Mouse (Mus musculus): Measurements from ENCODE around the gene Elmo1. TPM values are rescaled to one million over a fixed set of nuclear protein-coding genes. Genes with fewer than 3 reads are reported as not detected.

The Elmo1 gene
- polyA plus RNA-seq, 1 experiment from 2014 or later: 16.8 TPM

DNA sequence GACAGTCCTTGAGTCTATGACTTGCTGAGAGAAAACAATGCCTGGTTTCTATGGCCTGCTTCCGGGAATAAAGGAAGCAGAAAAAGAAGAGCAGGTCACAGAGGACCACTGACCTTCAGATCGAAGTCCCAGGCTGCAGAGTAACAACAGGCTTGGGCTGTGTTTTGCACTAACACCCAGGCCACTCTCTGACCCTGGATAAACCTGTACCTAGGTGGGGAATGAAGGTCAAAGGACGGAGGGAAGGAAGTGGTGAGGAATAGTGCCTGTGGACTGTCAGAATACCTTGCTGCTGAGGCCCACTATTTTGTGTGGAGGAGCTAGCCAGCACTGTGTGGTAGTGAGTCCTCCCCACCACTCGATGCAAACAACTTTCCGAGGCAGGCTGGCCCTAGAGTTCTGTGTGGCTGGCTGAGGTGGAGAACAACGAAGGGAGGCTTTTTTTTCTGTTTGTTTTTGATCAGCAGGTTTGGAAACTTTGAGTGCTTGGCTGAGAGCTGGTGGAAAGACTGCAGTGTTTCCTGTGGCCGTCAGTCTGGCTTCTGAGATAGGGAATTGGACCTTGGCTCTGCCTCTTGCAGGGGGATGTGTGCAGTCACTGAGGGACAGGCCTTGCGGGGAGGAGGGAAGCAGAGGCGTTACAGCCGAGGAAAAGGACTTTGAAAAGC is 83.7 kb downstream of the Elmo1 start:
- Histone ChIP-seq H3K9ac (replicated peaks; ENCODE audit: low read length) (0 out of 2 replicates have a peak overlapping the region, but pooled peaks have one; percentile 3), H3K4me1 (ENCODE audit: insufficient read depth, low read length) (peaks cover 13% of the 10 kb centered on the region; the same call in 1 of the 2 replicates), H3K9me3 (ENCODE audit: low read length) (no peaks in the 10 kb centered on the region), H3K27me3 (ENCODE audit: insufficient read depth, low read length) (no peaks in the 10 kb centered on the region), H3K4me3 (ENCODE audit: low read length) (no peak overlapping the region), H3K27ac (ENCODE audit: low read length) (peak overlapping the region; percentile 61; the same call in 1 of the 2 replicates), H3K4me2 (replicated peaks; ENCODE audit: low read depth, low read length) (no peak overlapping the region), H3K36me3 (ENCODE audit: insufficient read depth, low read length) (no peaks in the 10 kb centered on the region)
- peak; percentile 69; the same call in 1 of the 2 replicates for ATAC-seq (ENCODE audit: low FRiP score, low TSS enrichment)
- WGBS: 31% methylated on average over 10 of the region's 10 CpGs

DNA sequence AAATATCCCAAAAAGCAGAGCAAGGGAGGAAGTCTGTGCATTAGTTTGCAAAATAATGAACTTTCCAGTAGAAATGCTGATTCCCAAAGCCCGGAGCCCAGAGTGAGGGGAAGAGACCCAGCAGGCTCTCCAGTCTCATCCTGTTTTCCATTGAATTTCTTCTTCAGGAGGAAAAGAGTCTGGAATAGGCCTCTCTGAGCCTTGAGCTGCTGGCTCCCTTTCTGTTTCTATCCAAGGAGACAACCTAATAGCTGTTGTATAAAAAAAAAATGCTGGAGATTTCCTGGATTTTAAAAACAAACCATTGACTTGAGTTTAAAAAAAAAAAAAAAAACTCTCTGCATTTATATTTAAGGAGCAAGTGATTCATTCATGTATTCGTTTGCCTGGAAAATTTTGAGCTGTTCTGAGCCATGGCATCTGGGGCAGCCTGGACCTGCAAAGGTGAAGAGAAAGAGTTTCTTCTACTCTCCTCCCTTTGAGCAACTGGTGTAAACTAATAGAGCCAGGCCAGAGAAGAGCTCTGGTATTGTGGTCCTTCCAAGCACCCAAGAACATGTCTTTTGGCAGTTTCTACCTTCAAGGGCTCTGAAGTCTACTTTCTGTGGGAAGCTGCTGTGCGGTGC is 84.4 kb downstream of the Elmo1 start:
- no peaks in the 10 kb centered on the region for H3K36me3 ChIP-seq (ENCODE audit: insufficient read depth, low read length)
- H3K9ac ChIP-seq (replicated peaks; ENCODE audit: low read length): 0 out of 2 replicates have a peak overlapping the region, but pooled peaks have one; percentile 3
- no peak overlapping the region for H3K4me2 ChIP-seq (replicated peaks; ENCODE audit: low read depth, low read length)
- WGBS: 61% methylated on average over 3 of the region's 3 CpGs
- ATAC-seq (ENCODE audit: low FRiP score, low TSS enrichment): no peak
- no peaks in the 10 kb centered on the region for H3K27me3 ChIP-seq (ENCODE audit: insufficient read depth, low read length)
- peak overlapping the region; percentile 61; the same call in 1 of the 2 replicates for H3K27ac ChIP-seq (ENCODE audit: low read length)
- H3K9me3 ChIP-seq (ENCODE audit: low read length): no peaks in the 10 kb centered on the region
- H3K4me3 ChIP-seq (ENCODE audit: low read length): no peak overlapping the region
- H3K4me1 ChIP-seq (ENCODE audit: insufficient read depth, low read length): peaks cover 13% of the 10 kb centered on the region; the same call in 1 of the 2 replicates

DNA sequence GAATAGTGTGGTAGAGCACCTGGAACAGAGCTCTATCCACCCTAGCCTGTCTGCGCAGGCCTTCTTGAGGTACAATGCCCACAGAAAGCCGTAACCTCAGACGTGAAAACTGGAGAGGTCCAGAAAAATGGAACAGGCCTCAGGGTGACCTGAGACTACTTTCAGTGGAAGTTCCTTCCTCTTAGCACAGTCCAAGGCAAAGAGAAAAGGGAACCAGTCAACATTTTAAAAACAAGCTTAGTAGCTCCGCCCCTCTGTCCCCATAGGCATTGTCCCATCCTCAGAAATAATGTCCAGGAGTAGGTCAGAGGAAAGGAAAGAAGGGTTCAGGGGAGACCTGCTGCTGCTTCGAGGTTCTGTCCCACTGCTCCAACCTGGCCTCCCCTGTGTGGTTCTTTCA is 90.3 kb downstream of the Elmo1 start:
- WGBS: 88% methylated on average over 5 of the region's 5 CpGs
- Histone ChIP-seq H3K36me3 (ENCODE audit: insufficient read depth, low read length) (no peaks in the 10 kb centered on the region), H3K27me3 (ENCODE audit: insufficient read depth, low read length) (no peaks in the 10 kb centered on the region), H3K4me1 (ENCODE audit: insufficient read depth, low read length) (peaks cover 19% of the 10 kb centered on the region), H3K9me3 (ENCODE audit: low read length) (no peaks in the 10 kb centered on the region), H3K9ac (replicated peaks; ENCODE audit: low read length) (no peak overlapping the region), H3K4me2 (replicated peaks; ENCODE audit: low read depth, low read length) (no peak overlapping the region), H3K27ac (ENCODE audit: low read length) (peak overlapping the region; percentile 57), H3K4me3 (ENCODE audit: low read length) (no peak overlapping the region)
- no peak for ATAC-seq (ENCODE audit: low FRiP score, low TSS enrichment)

DNA sequence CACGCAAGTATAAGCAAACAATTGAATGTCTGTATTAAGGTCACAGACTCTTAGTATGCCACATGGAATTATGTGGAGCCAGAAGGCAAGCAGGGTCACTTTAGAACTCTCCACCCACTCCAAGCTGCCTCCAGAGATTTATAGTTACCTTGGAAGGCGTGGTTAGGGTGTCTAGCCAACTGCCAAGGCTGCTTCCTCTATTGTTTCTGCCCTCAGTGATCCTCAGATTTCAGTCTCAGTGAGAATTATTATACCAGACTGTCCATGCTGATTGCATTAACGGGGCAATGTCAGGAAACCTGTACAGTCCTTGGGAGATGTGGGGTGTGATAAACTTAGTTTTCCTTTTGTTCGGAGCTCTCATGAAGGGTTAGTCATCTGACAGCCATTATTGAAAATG is 90.9 kb downstream of the Elmo1 start:
- no peak overlapping the region for H3K4me3 ChIP-seq (ENCODE audit: low read length)
- H3K9me3 ChIP-seq (ENCODE audit: low read length): no peaks in the 10 kb centered on the region
- peak; percentile 79; the same call in 1 of the 2 replicates for ATAC-seq (ENCODE audit: low FRiP score, low TSS enrichment)
- H3K9ac ChIP-seq (replicated peaks; ENCODE audit: low read length): no peak overlapping the region
- H3K27me3 ChIP-seq (ENCODE audit: insufficient read depth, low read length): no peaks in the 10 kb centered on the region
- H3K36me3 ChIP-seq (ENCODE audit: insufficient read depth, low read length): no peaks in the 10 kb centered on the region
- no peak overlapping the region for H3K4me2 ChIP-seq (replicated peaks; ENCODE audit: low read depth, low read length)
- H3K27ac ChIP-seq (ENCODE audit: low read length): peak overlapping the region; percentile 63; the same call in 1 of the 2 replicates
- peaks cover 19% of the 10 kb centered on the region for H3K4me1 ChIP-seq (ENCODE audit: insufficient read depth, low read length)
- 24% methylated on average over 4 of the region's 4 CpGs for WGBS

DNA sequence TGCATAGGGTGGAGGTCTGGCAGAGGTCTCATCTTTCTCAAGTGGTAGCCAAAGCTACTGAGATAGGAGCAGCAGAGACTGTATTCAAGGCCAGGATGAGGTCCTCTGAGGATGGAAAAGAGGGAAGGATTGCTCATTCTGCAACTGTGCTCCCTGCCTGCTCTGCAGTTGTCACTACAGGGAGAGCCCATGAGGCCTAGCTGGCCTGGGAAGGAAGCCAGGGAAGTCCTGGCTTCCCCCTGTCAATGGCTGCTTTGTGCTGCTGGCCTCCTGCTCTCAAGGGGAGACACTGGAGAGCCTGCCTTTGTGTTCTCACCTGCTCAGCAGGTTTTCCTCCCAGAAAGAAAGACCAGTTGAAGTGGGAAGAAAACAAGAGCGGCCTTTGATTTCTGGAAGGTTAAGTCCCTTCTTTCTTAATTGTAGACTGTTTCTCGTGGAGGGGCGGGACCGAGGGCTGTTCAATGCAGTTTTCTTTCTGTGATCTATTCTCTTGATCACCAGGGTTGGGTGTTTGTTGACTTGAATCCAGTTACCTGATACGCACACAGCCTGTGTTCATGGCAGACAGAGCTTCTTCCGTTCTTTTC is 91.9 kb downstream of the Elmo1 start:
- H3K27ac ChIP-seq (ENCODE audit: low read length): peak overlapping the region; percentile 63; the same call in 1 of the 2 replicates
- ATAC-seq (ENCODE audit: low FRiP score, low TSS enrichment): no peak
- 73% methylated on average over 6 of the region's 6 CpGs for WGBS
- no peaks in the 10 kb centered on the region for H3K36me3 ChIP-seq (ENCODE audit: insufficient read depth, low read length)
- no peak overlapping the region for H3K4me2 ChIP-seq (replicated peaks; ENCODE audit: low read depth, low read length)
- no peaks in the 10 kb centered on the region for H3K27me3 ChIP-seq (ENCODE audit: insufficient read depth, low read length)
- peaks cover 19% of the 10 kb centered on the region for H3K4me1 ChIP-seq (ENCODE audit: insufficient read depth, low read length)
- H3K9ac ChIP-seq (replicated peaks; ENCODE audit: low read length): no peak overlapping the region
- no peak overlapping the region for H3K4me3 ChIP-seq (ENCODE audit: low read length)
- H3K9me3 ChIP-seq (ENCODE audit: low read length): no peaks in the 10 kb centered on the region

DNA sequence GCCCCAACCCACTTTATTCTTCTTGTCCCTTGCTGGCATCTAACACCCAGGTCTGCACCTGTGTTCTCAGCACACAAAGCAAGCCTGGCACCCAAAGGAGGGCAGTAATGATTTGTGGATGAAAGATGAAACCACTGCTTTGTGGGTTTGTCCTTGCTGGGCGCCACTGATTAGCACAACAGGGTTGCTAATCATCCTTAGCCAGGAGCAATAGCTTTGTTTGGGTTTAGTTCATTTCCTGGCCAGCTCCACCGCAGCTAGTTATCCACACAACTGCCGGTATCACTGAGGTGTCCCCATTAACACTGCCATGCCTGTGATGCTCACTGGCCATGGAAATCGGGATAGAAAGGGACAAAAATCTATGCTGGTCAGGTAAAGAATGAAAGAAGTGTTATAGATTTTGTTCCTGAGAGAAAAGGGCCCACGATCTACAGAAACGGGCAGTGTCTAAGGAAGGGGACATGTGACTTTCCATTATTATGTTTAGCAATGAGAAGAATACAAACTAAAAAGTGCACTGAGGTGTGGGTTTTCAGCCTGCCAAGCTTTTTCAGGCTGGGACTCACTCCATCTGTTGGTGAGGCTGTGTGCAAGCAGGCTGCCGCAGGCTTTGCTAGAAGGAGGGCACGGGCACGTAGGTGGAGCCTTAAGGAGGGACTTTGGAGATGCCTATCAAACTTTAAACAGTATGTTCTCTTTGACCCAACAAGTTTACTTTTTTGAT is 93.3 kb downstream of the Elmo1 start:
- Histone ChIP-seq H3K9me3 (ENCODE audit: low read length) (no peaks in the 10 kb centered on the region), H3K36me3 (ENCODE audit: insufficient read depth, low read length) (no peaks in the 10 kb centered on the region), H3K4me3 (ENCODE audit: low read length) (no peak overlapping the region), H3K4me1 (ENCODE audit: insufficient read depth, low read length) (peaks cover 19% of the 10 kb centered on the region), H3K27me3 (ENCODE audit: insufficient read depth, low read length) (no peaks in the 10 kb centered on the region), H3K27ac (ENCODE audit: low read length) (peak overlapping the region; percentile 47; the same call in 1 of the 2 replicates), H3K9ac (replicated peaks; ENCODE audit: low read length) (no peak overlapping the region), H3K4me2 (replicated peaks; ENCODE audit: low read depth, low read length) (no peak overlapping the region)
- ATAC-seq (ENCODE audit: low FRiP score, low TSS enrichment): peak; percentile 46; the same call in 1 of the 2 replicates
- WGBS: 13% methylated on average over 9 of the region's 9 CpGs

DNA sequence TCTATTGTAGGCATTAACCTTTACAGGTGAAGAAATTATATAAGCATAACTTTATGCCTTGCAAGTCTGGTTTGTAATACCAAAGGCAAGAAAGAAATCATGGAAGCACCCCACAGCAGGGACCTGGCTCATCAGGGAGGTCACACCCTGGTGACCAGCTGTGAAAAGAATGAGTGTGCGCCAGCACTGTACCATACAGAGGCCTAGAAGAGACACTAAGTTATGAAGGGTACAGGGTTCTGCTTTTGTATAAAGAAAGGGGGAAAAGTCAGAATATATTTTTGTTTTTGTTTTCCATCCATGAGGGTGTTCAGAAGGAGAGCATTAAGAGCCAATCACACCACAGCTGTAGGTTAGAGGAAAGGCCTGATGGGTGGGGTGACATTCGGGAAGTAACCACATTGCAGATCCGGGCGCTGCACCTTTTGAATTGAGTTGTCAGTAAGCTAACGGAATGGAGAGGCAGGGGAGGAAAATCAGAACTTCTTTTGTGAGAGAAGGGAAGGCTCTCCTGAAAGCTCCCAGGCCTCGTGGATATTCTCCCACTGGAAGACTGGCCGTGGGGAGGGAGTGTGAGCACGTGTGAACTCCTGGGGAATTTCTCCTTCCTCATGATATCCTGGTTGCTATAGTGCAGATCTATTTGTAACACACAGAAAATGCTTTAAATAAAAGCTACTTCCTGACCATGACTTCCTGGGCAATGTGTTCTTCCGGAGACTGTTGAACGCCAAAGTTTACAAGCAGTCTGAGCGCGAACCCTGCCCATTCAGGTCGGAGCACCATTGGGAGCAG is 94.0 kb downstream of the Elmo1 start:
- H3K27ac ChIP-seq (ENCODE audit: low read length): peak overlapping the region; percentile 59; the same call in 1 of the 2 replicates
- no peaks in the 10 kb centered on the region for H3K27me3 ChIP-seq (ENCODE audit: insufficient read depth, low read length)
- ATAC-seq (ENCODE audit: low FRiP score, low TSS enrichment): peak; percentile 47; the same call in 1 of the 2 replicates
- H3K4me2 ChIP-seq (replicated peaks; ENCODE audit: low read depth, low read length): no peak overlapping the region
- peak overlapping the region; percentile 20; the same call in 1 of the 2 replicates for H3K4me3 ChIP-seq (ENCODE audit: low read length)
- no peaks in the 10 kb centered on the region for H3K9me3 ChIP-seq (ENCODE audit: low read length)
- peaks cover 19% of the 10 kb centered on the region for H3K4me1 ChIP-seq (ENCODE audit: insufficient read depth, low read length)
- WGBS: 64% methylated on average over 13 of the region's 13 CpGs
- peaks cover 3% of the 10 kb centered on the region; the same call in 1 of the 2 replicates for H3K36me3 ChIP-seq (ENCODE audit: insufficient read depth, low read length)
- no peak overlapping the region for H3K9ac ChIP-seq (replicated peaks; ENCODE audit: low read length)

DNA sequence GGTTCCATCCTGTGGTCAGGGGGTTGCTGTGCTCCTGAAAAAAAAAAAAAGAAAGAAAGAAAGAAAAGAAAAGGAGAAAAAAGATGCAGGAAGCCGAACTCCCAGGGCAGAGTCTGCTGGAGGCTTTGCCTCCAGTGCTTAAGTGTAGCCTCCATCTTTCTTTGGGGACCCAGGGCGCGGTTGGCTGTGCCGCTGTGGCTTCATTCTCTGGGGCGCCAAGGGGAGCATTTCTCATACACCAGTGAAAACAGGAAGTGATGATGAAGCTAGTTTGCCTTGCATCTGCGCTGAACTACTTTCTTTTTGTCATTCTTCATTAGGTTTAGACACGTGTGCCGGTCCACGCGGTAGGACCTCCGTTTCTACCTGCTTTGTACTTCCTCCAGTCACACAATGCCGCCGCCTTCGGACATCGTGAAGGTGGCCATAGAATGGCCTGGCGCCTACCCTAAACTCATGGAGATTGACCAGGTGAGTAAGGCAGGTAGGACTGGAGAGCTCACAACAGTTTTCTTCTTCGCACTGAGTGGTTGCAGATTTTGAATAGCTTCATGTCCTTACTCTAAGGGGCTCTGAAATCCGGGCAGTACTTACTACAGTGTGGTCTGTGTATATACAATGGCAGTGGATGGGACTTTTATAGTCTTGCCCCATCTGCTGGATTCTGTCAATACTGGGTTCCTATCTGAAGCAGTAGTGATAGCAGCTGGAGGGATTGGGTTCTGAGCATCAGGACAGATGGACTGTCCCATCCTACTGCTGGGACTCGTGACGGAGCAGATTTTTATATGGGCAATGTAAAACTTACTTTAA is 94.8 kb downstream of the Elmo1 start:
- H3K4me3 ChIP-seq (ENCODE audit: low read length): peak overlapping the region; percentile 20
- ATAC-seq (ENCODE audit: low FRiP score, low TSS enrichment): no peak
- no peak overlapping the region; the same call in 1 of the 2 replicates for H3K9ac ChIP-seq (replicated peaks; ENCODE audit: low read length)
- 82% methylated on average over 20 of the region's 20 CpGs for WGBS
- no peaks in the 10 kb centered on the region for H3K27me3 ChIP-seq (ENCODE audit: insufficient read depth, low read length)
- H3K27ac ChIP-seq (ENCODE audit: low read length): peak overlapping the region; percentile 59; the same call in 1 of the 2 replicates
- H3K4me2 ChIP-seq (replicated peaks; ENCODE audit: low read depth, low read length): peak overlapping the region; percentile 28
- peaks cover 4% of the 10 kb centered on the region; the same call in 1 of the 2 replicates for H3K36me3 ChIP-seq (ENCODE audit: insufficient read depth, low read length)
- no peaks in the 10 kb centered on the region for H3K9me3 ChIP-seq (ENCODE audit: low read length)
- peaks cover 19% of the 10 kb centered on the region for H3K4me1 ChIP-seq (ENCODE audit: insufficient read depth, low read length)

All from kidney, embryonic 16.5 days (tissue).